Comparison of ENCODE assay signal across 5 mouse cellular contexts in the genomic region with DNA sequence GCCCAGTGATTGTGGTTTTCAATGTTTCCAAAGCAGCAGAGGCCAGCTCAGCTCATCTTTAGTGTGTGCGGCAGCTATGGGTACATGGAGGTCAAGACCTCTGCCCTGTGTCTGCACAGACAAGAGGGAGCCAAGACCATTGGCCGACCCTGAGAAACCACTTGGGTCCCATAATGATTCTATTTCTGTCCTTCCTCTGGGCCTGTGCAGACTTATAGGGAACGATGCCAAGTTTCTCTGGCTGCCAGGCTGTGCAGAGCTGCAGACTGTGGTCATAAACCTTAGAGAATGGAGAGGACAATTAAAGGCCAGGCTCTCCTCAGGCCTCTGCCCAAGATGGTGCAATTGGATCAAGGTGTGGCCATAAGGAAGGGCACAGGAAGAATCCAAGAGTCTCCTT.
ATAC-seq lines count a peak whose summit lies in the region.
"Not testable (repeated sequence)": the region's sequence is repeated elsewhere in the genome, so short reads cannot be mapped to it uniquely, and the experiment has no call there.

No protein-coding gene starts in this region.

- not testable (repeated sequence) for H3K9ac ChIP-seq in embryonic facial prominence, embryonic 13.5 days; heart, embryonic 12.5 days; heart, embryonic 15.5 days; kidney, embryonic 16.5 days (replicated peaks; ENCODE audit: low read length); lung, embryonic 16.5 days (ENCODE audit: low read length)

- H3K4me1 ChIP-seq in embryonic facial prominence, embryonic 13.5 days; heart, embryonic 12.5 days (replicated peaks); heart, embryonic 15.5 days (replicated peaks); kidney, embryonic 16.5 days (ENCODE audit: insufficient read depth, low read length); lung, embryonic 16.5 days (replicated peaks; ENCODE audit: control insufficient read depth, insufficient read depth, low read length): not testable (repeated sequence)

- H3K9me3 ChIP-seq in embryonic facial prominence, embryonic 13.5 days; heart, embryonic 15.5 days (replicated peaks); kidney, embryonic 16.5 days (ENCODE audit: low read length); lung, embryonic 16.5 days (ENCODE audit: control insufficient read depth, low read length): not testable (repeated sequence)
- peaks cover 10% of the 10 kb centered on the region for H3K9me3 ChIP-seq in heart, embryonic 12.5 days (replicated peaks)

- H3K27me3 ChIP-seq in embryonic facial prominence, embryonic 13.5 days; heart, embryonic 12.5 days (replicated peaks); heart, embryonic 15.5 days; kidney, embryonic 16.5 days (ENCODE audit: insufficient read depth, low read length); lung, embryonic 16.5 days (ENCODE audit: control insufficient read depth, insufficient read depth, low read depth, low read length): not testable (repeated sequence)

- H3K27ac ChIP-seq in embryonic facial prominence, embryonic 13.5 days; heart, embryonic 12.5 days (ENCODE audit: poor library complexity, severe bottlenecking); heart, embryonic 15.5 days; kidney, embryonic 16.5 days (ENCODE audit: low read length); lung, embryonic 16.5 days (ENCODE audit: low read length): not testable (repeated sequence)

- not testable (repeated sequence) for H3K4me3 ChIP-seq in embryonic facial prominence, embryonic 13.5 days; heart, embryonic 12.5 days; heart, embryonic 15.5 days; kidney, embryonic 16.5 days (ENCODE audit: low read length); lung, embryonic 16.5 days (ENCODE audit: low read length)

- not testable (repeated sequence) for H3K36me3 ChIP-seq in embryonic facial prominence, embryonic 13.5 days; heart, embryonic 12.5 days; heart, embryonic 15.5 days; kidney, embryonic 16.5 days (ENCODE audit: insufficient read depth, low read length); lung, embryonic 16.5 days (ENCODE audit: control insufficient read depth, insufficient read depth, low read length)

- 0 out of 2 replicates have a peak, but pooled peaks have one; percentile 32 for ATAC-seq in embryonic facial prominence, embryonic 13.5 days (ENCODE audit: insufficient number of reproducible peaks, insufficient read depth, low FRiP score, low TSS enrichment, low read depth)
- peak; percentile 33; the same call in 1 of the 2 replicates for ATAC-seq in heart, embryonic 12.5 days (ENCODE audit: insufficient number of reproducible peaks, low FRiP score)
- peak; percentile 87 for ATAC-seq in heart, embryonic 15.5 days (replicated peaks; ENCODE audit: insufficient number of reproducible peaks, insufficient read depth, low FRiP score, low read depth)
- 0 out of 2 replicates have a peak, but pooled peaks have one; percentile 42 for ATAC-seq in kidney, embryonic 16.5 days (ENCODE audit: low FRiP score, low TSS enrichment)
- ATAC-seq in lung, embryonic 16.5 days (ENCODE audit: low read depth) = peak; percentile 76

- no CpG with 5 or more reads among the region's 3 CpGs for WGBS in embryonic facial prominence, embryonic 13.5 days
- WGBS in heart, embryonic 12.5 days = no CpG with 5 or more reads among the region's 3 CpGs
- no CpG with 5 or more reads among the region's 3 CpGs for WGBS in heart, embryonic 15.5 days
- WGBS in kidney, embryonic 16.5 days = no CpG with 5 or more reads among the region's 3 CpGs
- WGBS in lung, embryonic 16.5 days = no CpG with 5 or more reads among the region's 3 CpGs

- H3K4me2 ChIP-seq in embryonic facial prominence, embryonic 13.5 days; heart, embryonic 12.5 days; heart, embryonic 15.5 days; kidney, embryonic 16.5 days (replicated peaks; ENCODE audit: low read depth, low read length); lung, embryonic 16.5 days (ENCODE audit: low read depth, low read length): not testable (repeated sequence)

Comparison
In these comparisons a context has a peak if more than half of its experiments do, and no peak if none do; other contexts are left out.
1. ATAC-seq: peak in every context shown above with its lines; median percentile 87 in heart, embryonic 15.5 days; 76 in lung, embryonic 16.5 days; 42 in kidney, embryonic 16.5 days; 33 in heart, embryonic 12.5 days; 32 in embryonic facial prominence, embryonic 13.5 days.